Mouse (Mus musculus) embryonic facial prominence, embryonic 12.5 days (tissue): ENCODE results near the gene Kif26b. TPM values are rescaled to one million over a fixed set of nuclear protein-coding genes. Genes with fewer than 3 reads are reported as not detected.

ENCODE experiments used
- ATAC-seq: fragments of 200-750 bp; cut with Nextera tagmentation; 2 replicates; pipeline ENCODE4 v1.8.0; 2017; ENCODE audit not compliant: insufficient number of reproducible peaks, insufficient read depth, low FRiP score, low TSS enrichment
- H3K27ac ChIP-seq: fragments of 300-500 bp; sonication (generic); 2 replicates; pipeline ENCODE4 v1.5.1; 2016; ENCODE audit warnings: mild to moderate bottlenecking
- H3K27me3 ChIP-seq: fragments of 300-500 bp; sonication (generic); 2 replicates; pipeline ENCODE4 v1.6.1; 2016; ENCODE audit warnings: mild to moderate bottlenecking, moderate library complexity
- H3K36me3 ChIP-seq: fragments of 300-500 bp; sonication (generic); 2 replicates; pipeline ENCODE4 v1.6.1; 2016; ENCODE audit warnings: mild to moderate bottlenecking
- H3K4me1 ChIP-seq: fragments of 300-500 bp; sonication (generic); 2 replicates; pipeline ENCODE4 v1.6.1; 2016
- H3K4me2 ChIP-seq: fragments of 300-500 bp; sonication (generic); replicated peaks from 2 replicates; pipeline ENCODE4 v1.6.1; 2016; ENCODE audit warnings: mild to moderate bottlenecking, moderate library complexity
- H3K4me3 ChIP-seq: fragments of 300-500 bp; sonication (generic); 2 replicates; pipeline ENCODE4 v1.5.1; 2016; ENCODE audit warnings: mild to moderate bottlenecking
- H3K9ac ChIP-seq: fragments of 300-500 bp; sonication (generic); 2 replicates; pipeline ENCODE4 v1.6.1; 2016; ENCODE audit warnings: mild to moderate bottlenecking, moderate library complexity
- H3K9me3 ChIP-seq: fragments of 300-500 bp; sonication (generic); 2 replicates; pipeline ENCODE4 v1.6.1; 2016; ENCODE audit warnings: mild to moderate bottlenecking, moderate library complexity
- WGBS: fragments of 180-500 bp; shearing (Covaris S2); methylation state at CpG from one replicate; pipeline ENCODE4 v1.1.7; 2016; 5-methylcytosine and 5-hydroxymethylcytosine counted together
- polyA plus RNA-seq: library from polyadenylated mRNA; unstranded; fragments of >200 nt; fragmentation: Nextera tagmentation; extraction: Ambion mirVana; gene quantifications from 2 replicates; pipeline ENCODE4 v1.2.1, GENCODE M21; 2016

Kif26b gene
- polyA plus RNA-seq, 1 experiment from 2014 or later: 34.3 TPM

DNA sequence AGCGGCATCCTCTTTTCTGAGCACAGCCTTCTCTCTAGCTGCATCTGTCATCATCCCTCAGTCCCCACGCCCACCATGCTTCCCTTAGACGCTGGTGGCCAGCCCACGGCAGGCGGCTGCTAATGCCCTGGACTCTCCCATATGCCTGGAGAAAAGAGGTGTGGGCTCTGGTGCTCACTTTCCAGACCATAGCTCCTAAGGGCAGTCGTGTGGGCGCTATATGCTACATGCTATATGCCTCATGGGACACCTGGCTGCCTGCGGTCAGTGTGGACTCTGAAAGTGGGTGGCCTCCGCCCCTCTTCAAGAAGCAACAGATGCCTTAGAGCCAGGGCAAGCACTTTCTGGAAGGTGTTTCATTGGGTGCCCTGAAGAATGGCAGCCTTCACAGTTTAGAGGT is 306.9 kb downstream of the Kif26b start:
- Histone ChIP-seq H3K4me1 (no peaks in the 10 kb centered on the region; the same call in 1 of the 2 replicates), H3K36me3 (no peaks in the 10 kb centered on the region), H3K4me2 (no peak overlapping the region), H3K4me3 (no peak overlapping the region), H3K27ac (no peak overlapping the region), H3K9ac (no peak overlapping the region), H3K9me3 (no peaks in the 10 kb centered on the region), H3K27me3 (no peaks in the 10 kb centered on the region)
- no peak for ATAC-seq
- 83% methylated on average over 9 of the region's 9 CpGs for whole genome bisulfite sequencing

- Histone ChIP-seq H3K27ac (no peak overlapping the region), H3K36me3 (no peaks in the 10 kb centered on the region), H3K9me3 (no peaks in the 10 kb centered on the region), H3K4me2 (no peak overlapping the region), H3K4me3 (no peak overlapping the region), H3K27me3 (no peaks in the 10 kb centered on the region), H3K9ac (no peak overlapping the region), H3K4me1 (no peaks in the 10 kb centered on the region; the same call in 1 of the 2 replicates)
- no peak for ATAC-seq
- WGBS: 85% methylated on average over 1 of the region's 1 CpGs
Observed at GRCm38 (mm10) chr1:178836998-178837397, 308.1 kb downstream of the Kif26b start.

DNA sequence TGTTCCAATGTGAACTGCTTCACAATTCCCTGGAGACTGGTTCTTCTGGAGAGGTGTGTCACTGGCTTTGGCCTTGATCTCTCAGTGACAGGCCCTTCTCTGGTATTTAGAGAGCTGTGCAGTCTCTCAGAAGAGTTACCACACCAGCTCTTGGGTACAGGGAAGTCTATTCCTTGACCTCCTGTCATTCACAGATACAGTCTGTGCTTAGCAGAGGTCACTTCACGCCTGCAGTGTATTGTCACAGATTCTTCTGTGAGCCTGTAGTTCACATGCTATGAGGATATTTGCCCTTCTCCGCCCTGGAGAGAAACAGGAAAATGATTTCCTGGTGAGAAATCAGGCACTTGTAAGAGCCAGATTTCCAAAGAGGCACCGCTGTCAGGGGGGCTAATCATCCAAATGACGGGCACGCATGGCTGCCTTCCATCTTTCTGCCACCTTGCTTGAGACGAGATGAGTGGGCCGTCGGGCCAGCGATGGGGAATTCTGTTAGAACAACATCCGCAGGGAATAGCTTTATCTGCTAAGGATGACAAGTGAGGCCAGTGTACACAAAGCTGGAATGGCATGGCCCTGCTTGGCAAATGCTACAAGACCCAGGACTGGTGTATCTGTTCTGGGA is 309.9 kb downstream of the Kif26b start:
- Histone ChIP-seq H3K9me3 (no peaks in the 10 kb centered on the region), H3K9ac (no peak overlapping the region), H3K4me1 (peaks cover 8% of the 10 kb centered on the region; the same call in 1 of the 2 replicates), H3K27ac (no peak overlapping the region), H3K4me3 (no peak overlapping the region), H3K27me3 (no peaks in the 10 kb centered on the region), H3K4me2 (no peak overlapping the region), H3K36me3 (no peaks in the 10 kb centered on the region)
- 72% methylated on average over 10 of the region's 10 CpGs for WGBS
- no peak for ATAC-seq

DNA sequence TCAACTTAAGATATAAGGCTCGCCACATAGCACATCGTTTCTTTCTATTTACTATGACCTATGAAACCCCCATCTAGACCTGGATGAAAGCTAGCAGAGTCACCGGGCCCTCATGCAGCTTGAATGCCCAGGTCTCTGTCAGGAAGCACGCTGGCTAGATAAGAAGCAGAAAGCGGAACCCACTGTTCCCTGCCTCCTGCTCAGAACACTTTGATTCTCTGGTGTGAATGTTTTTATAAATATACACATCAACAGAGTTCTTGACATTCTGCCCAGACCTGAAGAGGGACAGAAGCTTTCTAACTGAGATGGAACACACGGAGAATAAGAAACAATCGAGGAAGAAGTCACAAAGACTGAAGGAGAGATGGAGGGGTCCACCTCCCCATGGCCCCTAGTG is 311.4 kb downstream of the Kif26b start:
- 87% methylated on average over 7 of the region's 7 CpGs for WGBS

DNA sequence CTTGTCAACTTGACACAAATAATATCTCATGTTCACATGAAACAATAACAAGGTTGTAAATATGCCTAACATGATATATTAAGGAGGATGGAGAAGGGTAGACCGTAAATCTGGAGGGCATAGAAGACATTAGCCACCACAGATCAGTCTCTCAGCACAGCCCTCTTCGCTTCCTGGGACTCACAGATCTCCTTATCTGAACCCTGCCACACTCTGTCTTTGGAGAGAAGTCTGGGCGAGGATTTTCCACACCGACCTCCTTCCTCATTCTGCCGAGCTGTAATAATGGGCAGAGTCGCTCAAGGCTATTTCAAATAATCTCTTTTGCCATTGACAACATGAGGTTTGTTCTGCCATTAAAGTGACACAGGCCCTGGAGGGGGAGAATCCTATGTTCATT is 315.9 kb downstream of the Kif26b start:
- Histone ChIP-seq H3K9me3 (no peaks in the 10 kb centered on the region), H3K27me3 (no peaks in the 10 kb centered on the region), H3K4me3 (no peak overlapping the region), H3K4me1 (peaks cover 8% of the 10 kb centered on the region; the same call in 1 of the 2 replicates), H3K4me2 (no peak overlapping the region), H3K9ac (no peak overlapping the region), H3K27ac (no peak overlapping the region), H3K36me3 (no peaks in the 10 kb centered on the region; the same call in 1 of the 2 replicates)
- ATAC-seq: no peak
- WGBS: 94% methylated on average over 6 of the region's 6 CpGs

More for the DNA sequence above, 311.4 kb downstream of the Kif26b start:
- H3K9me3 ChIP-seq: no peaks in the 10 kb centered on the region
- no peak for ATAC-seq
- peaks cover 8% of the 10 kb centered on the region; the same call in 1 of the 2 replicates for H3K4me1 ChIP-seq
- H3K27me3 ChIP-seq: no peaks in the 10 kb centered on the region
- H3K36me3 ChIP-seq: no peaks in the 10 kb centered on the region
- no peak overlapping the region for H3K9ac ChIP-seq
- H3K4me3 ChIP-seq: no peak overlapping the region
- no peak overlapping the region for H3K27ac ChIP-seq
- H3K4me2 ChIP-seq: no peak overlapping the region

GRCm38 (mm10) chr1:178847569-178847968 is 318.6 kb downstream of the Kif26b start:
- no peak for ATAC-seq
- Histone ChIP-seq H3K4me3 (no peak overlapping the region), H3K4me2 (no peak overlapping the region), H3K27me3 (no peaks in the 10 kb centered on the region), H3K9me3 (no peaks in the 10 kb centered on the region), H3K36me3 (no peaks in the 10 kb centered on the region; the same call in 1 of the 2 replicates), H3K27ac (no peak overlapping the region), H3K4me1 (peaks cover 4% of the 10 kb centered on the region; the same call in 1 of the 2 replicates), H3K9ac (no peak overlapping the region)
- WGBS: 89% methylated on average over 5 of the region's 5 CpGs

GRCm38 (mm10) chr1:178848380-178849106 is 319.6 kb downstream of the Kif26b start:
- no peak for ATAC-seq
- H3K4me2 ChIP-seq: no peak overlapping the region
- no peaks in the 10 kb centered on the region for H3K27me3 ChIP-seq
- no peaks in the 10 kb centered on the region; the same call in 1 of the 2 replicates for H3K36me3 ChIP-seq
- WGBS: 84% methylated on average over 5 of the region's 5 CpGs
- H3K27ac ChIP-seq: no peak overlapping the region
- no peak overlapping the region for H3K4me3 ChIP-seq
- H3K4me1 ChIP-seq: no peaks in the 10 kb centered on the region
- H3K9me3 ChIP-seq: no peaks in the 10 kb centered on the region
- H3K9ac ChIP-seq: no peak overlapping the region

DNA sequence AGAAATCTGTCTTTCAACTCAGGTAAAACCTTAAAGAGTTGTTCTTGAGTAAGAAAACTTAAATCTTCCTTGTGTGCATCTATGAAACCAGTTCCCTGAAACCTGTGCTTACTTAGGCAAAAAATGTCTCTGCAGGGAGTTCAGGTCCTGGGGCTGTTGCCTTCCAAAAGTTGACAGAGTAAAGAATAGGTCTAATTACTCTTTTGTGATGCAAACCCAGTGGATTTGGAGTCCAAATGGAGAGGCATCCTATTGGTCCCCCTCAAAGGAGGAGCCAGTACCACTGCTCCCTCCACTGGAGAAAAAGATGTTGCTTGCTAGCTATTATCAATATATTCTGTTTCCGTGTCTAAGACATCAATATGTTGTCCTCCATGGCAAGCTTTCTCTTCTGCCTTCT is 321.6 kb downstream of the Kif26b start:
- H3K36me3 ChIP-seq: no peaks in the 10 kb centered on the region; the same call in 1 of the 2 replicates
- H3K4me2 ChIP-seq: no peak overlapping the region
- no peaks in the 10 kb centered on the region for H3K27me3 ChIP-seq
- no peaks in the 10 kb centered on the region for H3K9me3 ChIP-seq
- ATAC-seq: no peak
- H3K27ac ChIP-seq: no peak overlapping the region
- H3K4me3 ChIP-seq: no peak overlapping the region
- no peaks in the 10 kb centered on the region for H3K4me1 ChIP-seq
- no peak overlapping the region for H3K9ac ChIP-seq
- WGBS: 52% methylated on average over 1 of the region's 1 CpGs

DNA sequence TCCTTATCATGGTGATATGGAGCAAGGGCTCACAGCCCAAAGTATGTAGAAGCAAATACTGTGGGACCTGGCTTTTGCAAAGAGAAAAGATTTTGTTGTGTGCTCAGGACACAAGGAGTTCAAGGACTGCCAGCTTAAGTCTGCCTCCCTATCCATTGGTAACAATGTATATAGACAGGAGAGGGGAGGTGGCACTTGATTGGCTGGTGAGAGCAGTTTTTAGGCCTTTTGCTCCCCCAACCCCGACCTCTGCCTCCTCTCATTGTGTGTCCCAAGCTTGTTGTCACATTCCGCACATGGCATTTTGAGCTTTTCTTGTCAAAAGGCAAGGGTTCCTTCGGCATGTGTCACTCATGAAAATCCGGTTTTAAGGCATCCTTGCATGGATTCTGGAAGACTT is 326.0 kb downstream of the Kif26b start:
- Histone ChIP-seq H3K4me2 (no peak overlapping the region), H3K4me1 (no peaks in the 10 kb centered on the region), H3K27me3 (no peaks in the 10 kb centered on the region), H3K36me3 (0 out of 2 replicates have a peak, but pooled peaks cover 8% of the 10 kb centered on the region), H3K27ac (no peak overlapping the region), H3K4me3 (no peak overlapping the region), H3K9ac (no peak overlapping the region), H3K9me3 (no peaks in the 10 kb centered on the region)
- 81% methylated on average over 4 of the region's 4 CpGs for WGBS
- no peak for ATAC-seq

- Histone ChIP-seq H3K4me3 (no peak overlapping the region), H3K4me2 (no peak overlapping the region), H3K27ac (no peak overlapping the region), H3K36me3 (0 out of 2 replicates have a peak, but pooled peaks cover 10% of the 10 kb centered on the region), H3K27me3 (no peaks in the 10 kb centered on the region), H3K9ac (no peak overlapping the region), H3K9me3 (no peaks in the 10 kb centered on the region), H3K4me1 (no peaks in the 10 kb centered on the region)
- 56% methylated on average over 6 of the region's 6 CpGs for WGBS
- peak; percentile 48; the same call in 1 of the 2 replicates for ATAC-seq
Observed at GRCm38 (mm10) chr1:178855974-178856373, 327.0 kb downstream of the Kif26b start.

DNA sequence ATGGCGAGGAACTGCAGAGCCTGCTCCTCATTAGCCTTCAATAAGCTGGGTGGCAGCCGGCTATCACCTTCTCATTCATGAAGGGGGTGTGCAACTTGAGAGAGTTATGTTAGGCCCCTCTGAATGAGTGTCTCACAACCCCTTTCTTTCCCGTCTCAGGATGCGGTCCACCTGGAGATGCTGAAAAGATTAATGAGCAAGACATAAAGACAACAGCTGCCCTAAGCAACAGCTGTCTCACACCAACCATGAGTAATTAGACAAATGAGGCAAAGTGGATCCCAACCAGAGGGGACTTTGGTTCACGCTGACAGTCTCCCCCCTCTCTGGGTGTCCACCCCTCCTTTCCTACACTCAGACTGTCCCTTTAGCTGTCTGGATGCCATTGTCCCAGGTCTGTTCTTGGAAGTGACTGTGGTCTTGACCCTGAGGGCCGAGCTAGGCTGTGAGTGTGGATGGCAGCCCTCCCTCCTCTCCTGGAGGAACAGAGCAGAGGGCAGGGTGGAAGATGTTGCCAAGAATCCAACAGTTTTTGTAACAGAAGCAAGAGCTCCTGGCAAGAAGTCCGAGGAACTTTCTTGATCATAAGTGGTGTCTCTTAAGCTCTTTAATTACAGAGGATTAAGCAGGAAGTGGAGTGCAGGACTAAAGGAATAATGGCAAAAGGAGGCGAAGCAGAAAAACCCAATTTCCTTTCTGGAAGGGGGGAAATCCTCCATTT is 331.9 kb downstream of the Kif26b start:
- no peaks in the 10 kb centered on the region for H3K27me3 ChIP-seq
- ATAC-seq: no peak
- H3K36me3 ChIP-seq: peaks cover 23% of the 10 kb centered on the region
- no peak overlapping the region for H3K27ac ChIP-seq
- no peak overlapping the region for H3K4me2 ChIP-seq
- no peaks in the 10 kb centered on the region for H3K4me1 ChIP-seq
- no peak overlapping the region for H3K9ac ChIP-seq
- no peak overlapping the region for H3K4me3 ChIP-seq
- WGBS: 70% methylated on average over 8 of the region's 8 CpGs
- no peaks in the 10 kb centered on the region for H3K9me3 ChIP-seq
